Mouse (Mus musculus) neural tube, embryonic 12.5 days (tissue): ENCODE measurements around the gene Rgs12. TPM values are rescaled to one million over a fixed set of nuclear protein-coding genes. Genes with fewer than 3 reads are reported as not detected.

Source experiments
- ATAC-seq: fragments of 200-750 bp; cut with Nextera tagmentation; 2 replicates; pipeline ENCODE4 v1.8.0; 2017; ENCODE audit warnings: low read depth, mild to moderate bottlenecking, moderate TSS enrichment, moderate library complexity; ENCODE audit not compliant: low FRiP score
- H3K27ac ChIP-seq: fragments of 300-500 bp; sonication (generic); 2 replicates; pipeline ENCODE4 v1.5.1; 2016
- H3K27me3 ChIP-seq: fragments of 300-500 bp; sonication (generic); replicated peaks from 2 replicates; pipeline ENCODE4 v1.6.1; 2016; ENCODE audit warnings: mild to moderate bottlenecking
- H3K36me3 ChIP-seq: fragments of 300-500 bp; sonication (generic); 2 replicates; pipeline ENCODE4 v1.6.1; 2016; ENCODE audit warnings: mild to moderate bottlenecking
- H3K4me1 ChIP-seq: fragments of 300-500 bp; sonication (generic); 2 replicates; pipeline ENCODE4 v1.6.1; 2016
- H3K4me2 ChIP-seq: fragments of 300-500 bp; sonication (generic); replicated peaks from 2 replicates; pipeline ENCODE4 v1.6.1; 2016; ENCODE audit warnings: mild to moderate bottlenecking
- H3K4me3 ChIP-seq: fragments of 300-500 bp; sonication (generic); 2 replicates; pipeline ENCODE4 v1.5.1; 2016
- H3K9ac ChIP-seq: fragments of 300-500 bp; sonication (generic); 2 replicates; pipeline ENCODE4 v1.6.1; 2016; ENCODE audit warnings: mild to moderate bottlenecking
- H3K9me3 ChIP-seq: fragments of 300-500 bp; sonication (generic); 2 replicates; pipeline ENCODE4 v1.6.1; 2016; ENCODE audit warnings: mild to moderate bottlenecking
- WGBS: fragments of 180-500 bp; shearing (Covaris S2); methylation state at CpG from one replicate; pipeline ENCODE4 v1.1.7; 2016; 5-methylcytosine and 5-hydroxymethylcytosine counted together
- polyA plus RNA-seq: library from polyadenylated mRNA; unstranded; fragments of >200 nt; fragmentation: Nextera tagmentation; extraction: Ambion mirVana; gene quantifications from 2 replicates; pipeline ENCODE4 v1.2.1, GENCODE M21; 2016

Rgs12 gene
- polyA plus RNA-seq, 1 experiment from 2014 or later: 58.0 TPM

GRCm38 (mm10) chr5:34972471-34972870 is 23.2 kb downstream of the Rgs12 start:
- Histone ChIP-seq H3K9me3 (no peaks in the 10 kb centered on the region), H3K4me3 (no peak overlapping the region), H3K4me1 (0 out of 2 replicates have a peak, but pooled peaks cover 2% of the 10 kb centered on the region), H3K9ac (no peak overlapping the region), H3K27me3 (no peaks in the 10 kb centered on the region), H3K27ac (no peak overlapping the region), H3K4me2 (no peak overlapping the region), H3K36me3 (peaks cover 74% of the 10 kb centered on the region)
- WGBS: 92% methylated on average over 3 of the region's 3 CpGs
- ATAC-seq: no peak

GRCm38 (mm10) chr5:34973560-34974317 is 24.5 kb downstream of the Rgs12 start:
- Histone ChIP-seq H3K36me3 (peaks cover 73% of the 10 kb centered on the region), H3K9ac (no peak overlapping the region), H3K27ac (no peak overlapping the region), H3K9me3 (no peaks in the 10 kb centered on the region), H3K27me3 (no peaks in the 10 kb centered on the region), H3K4me1 (0 out of 2 replicates have a peak, but pooled peaks cover 2% of the 10 kb centered on the region), H3K4me2 (no peak overlapping the region), H3K4me3 (no peak overlapping the region)
- no peak for ATAC-seq
- WGBS: 88% methylated on average over 8 of the region's 8 CpGs

GRCm38 (mm10) chr5:34974773-34975443 is 25.7 kb downstream of the Rgs12 start:
- Histone ChIP-seq H3K4me1 (no peaks in the 10 kb centered on the region), H3K4me2 (no peak overlapping the region), H3K36me3 (peaks cover 64% of the 10 kb centered on the region), H3K9ac (no peak overlapping the region), H3K4me3 (no peak overlapping the region), H3K27me3 (no peaks in the 10 kb centered on the region), H3K9me3 (no peaks in the 10 kb centered on the region), H3K27ac (no peak overlapping the region)
- no peak for ATAC-seq
- 95% methylated on average over 11 of the region's 11 CpGs for WGBS

GRCm38 (mm10) chr5:34976540-34977292 is 27.5 kb downstream of the Rgs12 start:
- ATAC-seq: no peak
- WGBS: 95% methylated on average over 9 of the region's 9 CpGs
- Histone ChIP-seq H3K4me1 (no peaks in the 10 kb centered on the region), H3K9me3 (no peaks in the 10 kb centered on the region), H3K4me2 (no peak overlapping the region), H3K36me3 (peaks cover 58% of the 10 kb centered on the region), H3K4me3 (no peak overlapping the region), H3K9ac (no peak overlapping the region), H3K27ac (no peak overlapping the region), H3K27me3 (no peaks in the 10 kb centered on the region)

- Histone ChIP-seq H3K4me3 (no peak overlapping the region), H3K36me3 (peaks cover 61% of the 10 kb centered on the region), H3K4me2 (no peak overlapping the region), H3K9ac (no peak overlapping the region), H3K27me3 (no peaks in the 10 kb centered on the region), H3K27ac (no peak overlapping the region), H3K4me1 (no peaks in the 10 kb centered on the region), H3K9me3 (no peaks in the 10 kb centered on the region)
- ATAC-seq: no peak
- 88% methylated on average over 6 of the region's 6 CpGs for WGBS
Measured at GRCm38 (mm10) chr5:34980099-34980498, 30.9 kb downstream of the Rgs12 start.

- 47% methylated on average over 3 of the region's 3 CpGs for WGBS
- Histone ChIP-seq H3K4me1 (no peaks in the 10 kb centered on the region), H3K36me3 (peaks cover 48% of the 10 kb centered on the region), H3K9me3 (no peaks in the 10 kb centered on the region), H3K27me3 (no peaks in the 10 kb centered on the region), H3K4me3 (no peak overlapping the region), H3K9ac (no peak overlapping the region), H3K4me2 (no peak overlapping the region), H3K27ac (no peak overlapping the region)
- ATAC-seq: no peak
Measured at GRCm38 (mm10) chr5:34981734-34982133, 32.5 kb downstream of the Rgs12 start.

- no peaks in the 10 kb centered on the region for H3K27me3 ChIP-seq
- peaks cover 50% of the 10 kb centered on the region for H3K36me3 ChIP-seq
- H3K9me3 ChIP-seq: no peaks in the 10 kb centered on the region
- H3K4me3 ChIP-seq: no peak overlapping the region
- no peak overlapping the region for H3K27ac ChIP-seq
- ATAC-seq: no peak
- WGBS: 83% methylated on average over 2 of the region's 2 CpGs
- H3K9ac ChIP-seq: no peak overlapping the region
- H3K4me1 ChIP-seq: no peaks in the 10 kb centered on the region
- no peak overlapping the region for H3K4me2 ChIP-seq
Measured at GRCm38 (mm10) chr5:34984933-34985332, 35.7 kb downstream of the Rgs12 start.

- no peak overlapping the region for H3K27ac ChIP-seq
- no peaks in the 10 kb centered on the region for H3K9me3 ChIP-seq
- H3K4me2 ChIP-seq: no peak overlapping the region
- H3K9ac ChIP-seq: no peak overlapping the region
- H3K4me1 ChIP-seq: no peaks in the 10 kb centered on the region
- peaks cover 50% of the 10 kb centered on the region for H3K36me3 ChIP-seq
- 36% methylated on average over 2 of the region's 2 CpGs for WGBS
- H3K27me3 ChIP-seq: no peaks in the 10 kb centered on the region
- H3K4me3 ChIP-seq: no peak overlapping the region
- no peak for ATAC-seq
Measured at GRCm38 (mm10) chr5:34985867-34986266, 36.6 kb downstream of the Rgs12 start.

GRCm38 (mm10) chr5:34987396-34987795 is 38.2 kb downstream of the Rgs12 start:
- Histone ChIP-seq H3K27ac (no peak overlapping the region), H3K4me1 (no peaks in the 10 kb centered on the region), H3K4me3 (no peak overlapping the region), H3K27me3 (no peaks in the 10 kb centered on the region), H3K9ac (no peak overlapping the region), H3K9me3 (no peaks in the 10 kb centered on the region), H3K36me3 (peaks cover 48% of the 10 kb centered on the region), H3K4me2 (no peak overlapping the region)
- 90% methylated on average over 2 of the region's 2 CpGs for WGBS
- ATAC-seq: no peak

GRCm38 (mm10) chr5:34988690-34989089 is 39.4 kb downstream of the Rgs12 start:
- WGBS: 91% methylated on average over 5 of the region's 5 CpGs

GRCm38 (mm10) chr5:34989321-34989772 is 40.1 kb downstream of the Rgs12 start:
- Histone ChIP-seq H3K4me1 (no peaks in the 10 kb centered on the region), H3K27ac (no peak overlapping the region), H3K27me3 (no peaks in the 10 kb centered on the region), H3K4me3 (no peak overlapping the region), H3K36me3 (peaks cover 34% of the 10 kb centered on the region), H3K9me3 (no peaks in the 10 kb centered on the region), H3K9ac (no peak overlapping the region), H3K4me2 (no peak overlapping the region)
- WGBS: 77% methylated on average over 12 of the region's 12 CpGs
- no peak for ATAC-seq

More at GRCm38 (mm10) chr5:34988690-34989089, 39.4 kb downstream of the Rgs12 start:
- no peaks in the 10 kb centered on the region for H3K4me1 ChIP-seq
- no peak overlapping the region for H3K27ac ChIP-seq
- H3K4me2 ChIP-seq: no peak overlapping the region
- H3K36me3 ChIP-seq: peaks cover 37% of the 10 kb centered on the region
- ATAC-seq: no peak
- no peak overlapping the region for H3K9ac ChIP-seq
- no peaks in the 10 kb centered on the region for H3K27me3 ChIP-seq
- H3K9me3 ChIP-seq: no peaks in the 10 kb centered on the region
- no peak overlapping the region for H3K4me3 ChIP-seq

GRCm38 (mm10) chr5:34998754-34999153 is 49.5 kb downstream of the Rgs12 start:
- 40% methylated on average over 3 of the region's 3 CpGs for WGBS
- H3K36me3 ChIP-seq: peaks cover 10% of the 10 kb centered on the region; the same call in 1 of the 2 replicates
- no peak for ATAC-seq

More at GRCm38 (mm10) chr5:34998754-34999153, 49.5 kb downstream of the Rgs12 start:
- Histone ChIP-seq H3K4me2 (no peak overlapping the region), H3K4me3 (no peak overlapping the region), H3K9ac (no peak overlapping the region), H3K9me3 (no peaks in the 10 kb centered on the region), H3K27me3 (no peaks in the 10 kb centered on the region), H3K4me1 (peaks cover 10% of the 10 kb centered on the region), H3K27ac (no peak overlapping the region)
